Comparison of ENCODE assay signal across 8 mouse cellular contexts in genomic region chr15:7813531-7814370, GRCm38 (mm10). TPM values are rescaled to one million over a fixed set of nuclear protein-coding genes. Genes with fewer than 3 reads are reported as not detected.
DNase-seq lines count a peak whose midpoint lies in the region; ATAC-seq and TF ChIP-seq lines count a peak whose summit lies in the region.

No protein-coding gene starts in this region.

- DNase-seq in heart, adult 2 months = peak in 1 of 2 experiments; percentile 26
- no peak for DNase-seq in heart, adult 9 months (ENCODE audit: low spot score in 2 of 2)
- DNase-seq in Muller cell, postnatal 12 days (ENCODE audit: inconsistent ontology term) = peak; percentile 61
- DNase-seq in forebrain, embryonic 14.5 days (ENCODE audit: low spot score) = no peak
- no peak for DNase-seq in frontal cortex, postnatal 25 days (ENCODE audit: low spot score in 2 of 2)

- no peaks in the 10 kb centered on the region for H3K79me2 ChIP-seq in heart, adult 2 months (replicated peaks; ENCODE audit: control insufficient read depth, insufficient read depth, low read length)

- intact Hi-C loops in heart, adult 2 months (cut with DNase I) = loop anchor here (5.0 kb wide), 1 partner anchor 336 kb away; no protein-coding TSS in a partner anchor

- no peaks in the 10 kb centered on the region for H3K4me1 ChIP-seq in heart, adult 2 months (ENCODE audit: control insufficient read depth, insufficient read depth, low read length)
- peaks cover 8% of the 10 kb centered on the region for H3K4me1 ChIP-seq in forebrain, embryonic 14.5 days (ENCODE audit: control insufficient read depth, insufficient read depth, low read length)
- H3K4me1 ChIP-seq in limb, embryonic 12.5 days (replicated peaks) = peaks cover 63% of the 10 kb centered on the region
- peaks cover 25% of the 10 kb centered on the region for H3K4me1 ChIP-seq in neural tube, embryonic 14.5 days (ENCODE audit: control insufficient read depth, insufficient read depth, low read length)

- no peak overlapping the region for H3K27ac ChIP-seq in heart, adult 2 months
- no peak overlapping the region for H3K27ac ChIP-seq in forebrain, embryonic 14.5 days (ENCODE audit: low read depth, low read length)
- H3K27ac ChIP-seq in limb, embryonic 12.5 days = no peak overlapping the region
- H3K27ac ChIP-seq in neural tube, embryonic 14.5 days (ENCODE audit: low read depth, low read length) = no peak overlapping the region

- H3K27me3 ChIP-seq in heart, adult 2 months (ENCODE audit: control insufficient read depth, insufficient read depth, low read length) = peaks cover 20% of the 10 kb centered on the region
- peaks cover 93% of the 10 kb centered on the region for H3K27me3 ChIP-seq in forebrain, embryonic 14.5 days (replicated peaks; ENCODE audit: control insufficient read depth, insufficient read depth, low read length)
- peaks cover 100% of the 10 kb centered on the region for H3K27me3 ChIP-seq in limb, embryonic 12.5 days
- peaks cover 89% of the 10 kb centered on the region for H3K27me3 ChIP-seq in neural tube, embryonic 14.5 days (ENCODE audit: control insufficient read depth, insufficient read depth, low read length)

- no peak for TF ChIP-seq CTCF in heart, adult 2 months (IDR thresholded peaks at IDR 0.05)

- peak overlapping the region; percentile 62 for H3K4me2 ChIP-seq in forebrain, embryonic 14.5 days (ENCODE audit: low read length)
- peak overlapping the region; percentile 91 for H3K4me2 ChIP-seq in limb, embryonic 12.5 days
- H3K4me2 ChIP-seq in neural tube, embryonic 14.5 days (ENCODE audit: low read depth, low read length) = peak overlapping the region; percentile 96

- H3K36me3 ChIP-seq in heart, adult 2 months (ENCODE audit: control insufficient read depth, insufficient read depth, low read length) = no peaks in the 10 kb centered on the region
- no peaks in the 10 kb centered on the region for H3K36me3 ChIP-seq in forebrain, embryonic 14.5 days (ENCODE audit: control insufficient read depth, insufficient read depth, low read length)
- H3K36me3 ChIP-seq in limb, embryonic 12.5 days = no peaks in the 10 kb centered on the region
- no peaks in the 10 kb centered on the region for H3K36me3 ChIP-seq in neural tube, embryonic 14.5 days (ENCODE audit: control insufficient read depth, insufficient read depth, low read length)

- peak; percentile 53 for ATAC-seq in forebrain, embryonic 14.5 days
- ATAC-seq in limb, embryonic 12.5 days (ENCODE audit: insufficient number of reproducible peaks, insufficient read depth, low FRiP score, low TSS enrichment, low read depth) = no peak
- ATAC-seq in neural tube, embryonic 14.5 days (ENCODE audit: low read depth) = peak; percentile 42; the same call in 1 of the 2 replicates
- ATAC-seq in activated CD4-positive, CD25-positive, alpha-beta regulatory T cell, adult 4 months = no peak

- peak overlapping the region; percentile 21; the same call in 1 of the 2 replicates for H3K9ac ChIP-seq in heart, adult 2 months (ENCODE audit: low read depth, low read length)
- peak overlapping the region; percentile 48 for H3K9ac ChIP-seq in forebrain, embryonic 14.5 days (ENCODE audit: low read length)
- peak overlapping the region; percentile 37; the same call in 1 of the 2 replicates for H3K9ac ChIP-seq in limb, embryonic 12.5 days (replicated peaks)
- H3K9ac ChIP-seq in neural tube, embryonic 14.5 days (replicated peaks; ENCODE audit: low read depth, low read length) = peak overlapping the region; percentile 47

- WGBS in heart, adult 2 months = 3% methylated on average over 45 of the region's 45 CpGs
- WGBS in forebrain, embryonic 14.5 days = under 1% methylated on average over 35 of the region's 45 CpGs
- WGBS in limb, embryonic 12.5 days = under 1% methylated on average over 43 of the region's 45 CpGs
- WGBS in neural tube, embryonic 14.5 days = under 1% methylated on average over 39 of the region's 45 CpGs

- no peaks in the 10 kb centered on the region for H3K9me3 ChIP-seq in forebrain, embryonic 14.5 days (replicated peaks; ENCODE audit: control insufficient read depth, low read length)
- H3K9me3 ChIP-seq in limb, embryonic 12.5 days = no peaks in the 10 kb centered on the region
- no peaks in the 10 kb centered on the region for H3K9me3 ChIP-seq in neural tube, embryonic 14.5 days (ENCODE audit: control insufficient read depth, low read length)

- H3K4me3 ChIP-seq in heart, adult 2 months = peak overlapping the region; percentile 43
- peak overlapping the region; percentile 33 for H3K4me3 ChIP-seq in forebrain, embryonic 14.5 days (ENCODE audit: low read depth, low read length)
- peak overlapping the region; percentile 55 for H3K4me3 ChIP-seq in limb, embryonic 12.5 days (replicated peaks)
- peak overlapping the region; percentile 47 for H3K4me3 ChIP-seq in neural tube, embryonic 14.5 days (ENCODE audit: low read depth, low read length)

- TF ChIP-seq POLR2A in heart, adult 2 months (IDR thresholded peaks at IDR 0.05; ENCODE audit: insufficient read depth, low read depth, low read length) = no peak

- TF ChIP-seq EP300 in heart, adult 2 months (IDR thresholded peaks at IDR 0.05; ENCODE audit: insufficient read depth, low read depth, low read length) = no peak

RNA-seq across cellular contexts. Expression of gene Gdnf, which starts 3.1 kb away (rescaled TPM):
- under 1 TPM; 0.39 to 0.68 TPM for total RNA-seq in heart, adult 2 months (2021)
- 0.10 and 0.15 TPM in 2 replicates for polyA plus RNA-seq in heart, adult 2 months (2012; rRNA removed)
- polyA plus RNA-seq in forebrain, embryonic 14.5 days (2014; fragmentation: Nextera tagmentation; extraction: Ambion mirVana) = 0.04 TPM in 1 of 2 replicates, not detected in the other
- polyA plus RNA-seq in limb, embryonic 12.5 days (2016; fragmentation: Nextera tagmentation; extraction: Ambion mirVana) = 0.25 and 0.49 TPM in 2 replicates
- 0.12 and 0.16 TPM in 2 replicates for polyA plus RNA-seq in neural tube, embryonic 14.5 days (2014; fragmentation: Nextera tagmentation; extraction: Ambion mirVana)
- polyA plus RNA-seq in activated CD4-positive, CD25-positive, alpha-beta regulatory T cell, adult 4 months (2017; shearing (Covaris generic)) = not detected

Comparison
In these comparisons a context has a peak if more than half of its experiments do, and no peak if none do; other contexts are left out.
1. ATAC-seq: peak in forebrain, embryonic 14.5 days (single experiment) and neural tube, embryonic 14.5 days (single experiment); none in limb, embryonic 12.5 days (single experiment) and activated CD4-positive, CD25-positive, alpha-beta regulatory T cell, adult 4 months (single experiment).
2. Peak in every context shown above with its lines, with median percentiles within 50 percentile points of each other: H3K4me3 ChIP-seq, H3K9ac ChIP-seq and H3K4me2 ChIP-seq.